Mouse (Mus musculus) hindbrain, postnatal 0 days (tissue): ENCODE results near the gene Fgfr2. TPM values are rescaled to one million over a fixed set of nuclear protein-coding genes. Genes with fewer than 3 reads are reported as not detected.
A peak's percentile ranks its signal among the peaks of the same experiment; 100 is the strongest.

Experiments used
- ATAC-seq: fragments of 200-750 bp; cut with Nextera tagmentation; 2 replicates; pipeline ENCODE4 v1.8.0; 2017; ENCODE audit warnings: mild to moderate bottlenecking, moderate TSS enrichment, moderate library complexity
- DNase-seq: peaks from one replicate; pipeline ENCODE4 v3.0.0-alpha.2; 2015; ENCODE audit warnings: low spot score
- H3K27ac ChIP-seq: fragments of 300-500 bp; sonication (generic); 2 replicates; pipeline ENCODE4 v1.5.1; 2014; ENCODE audit warnings: mild to moderate bottlenecking
- H3K27me3 ChIP-seq: fragments of 300-500 bp; sonication (generic); 2 replicates; pipeline ENCODE4 v1.6.1; 2014; ENCODE audit warnings: low read length, mixed read lengths; ENCODE audit not compliant: insufficient read depth
- H3K36me3 ChIP-seq: fragments of 300-500 bp; sonication (generic); 2 replicates; pipeline ENCODE4 v1.6.1; 2014; ENCODE audit warnings: low read length, mixed read lengths; ENCODE audit not compliant: insufficient read depth
- H3K4me1 ChIP-seq: fragments of 300-500 bp; sonication (generic); 2 replicates; pipeline ENCODE4 v1.6.1; 2014; ENCODE audit warnings: antibody characterized with exemption, low read length, mixed read lengths; ENCODE audit not compliant: insufficient read depth
- H3K4me2 ChIP-seq: fragments of 300-500 bp; sonication (generic); 2 replicates; pipeline ENCODE4 v1.6.1; 2014; ENCODE audit warnings: low read depth, mild to moderate bottlenecking, low read length, moderate library complexity, mixed read lengths
- H3K4me3 ChIP-seq: fragments of 300-500 bp; sonication (generic); 2 replicates; pipeline ENCODE4 v1.5.1; 2014; ENCODE audit warnings: low read length
- H3K9ac ChIP-seq: fragments of 300-500 bp; sonication (generic); replicated peaks from 2 replicates; pipeline ENCODE4 v1.6.1; 2014; ENCODE audit warnings: mild to moderate bottlenecking, low read length, moderate library complexity, mixed read lengths
- H3K9me3 ChIP-seq: fragments of 300-500 bp; sonication (generic); 2 replicates; pipeline ENCODE4 v1.6.1; 2016; ENCODE audit warnings: low read length, mixed read lengths
- CTCF ChIP-seq: IDR thresholded peaks from 2 replicates; pipeline ENCODE4 v1.5.1; 2016; ENCODE audit warnings: antibody characterized with exemption, control low read depth, low read depth
- whole genome bisulfite sequencing: fragments of 180-500 bp; shearing (Covaris S2); extraction: QIAGEN DNeasy Blood & Tissue Kit; methylation state at CpG from one replicate; pipeline ENCODE4 v1.1.7; 2014; 5-methylcytosine and 5-hydroxymethylcytosine counted together
- polyA plus RNA-seq: library from polyadenylated mRNA; unstranded; fragments of >200 nt; fragmentation: Nextera tagmentation; extraction: Ambion mirVana; gene quantifications from 2 replicates; pipeline ENCODE4 v1.2.1, GENCODE M21; 2015
- total RNA-seq: library from RNA; depleted of rRNA; stranded (reverse); fragments of >200 nt; gene quantifications from 2 replicates; pipeline ENCODE4 v1.2.3, GENCODE M21; 2014

Fgfr2 gene
- total and polyA plus RNA-seq, 2 experiments from 2014 or later = 17.3 to 49.0 TPM

DNA sequence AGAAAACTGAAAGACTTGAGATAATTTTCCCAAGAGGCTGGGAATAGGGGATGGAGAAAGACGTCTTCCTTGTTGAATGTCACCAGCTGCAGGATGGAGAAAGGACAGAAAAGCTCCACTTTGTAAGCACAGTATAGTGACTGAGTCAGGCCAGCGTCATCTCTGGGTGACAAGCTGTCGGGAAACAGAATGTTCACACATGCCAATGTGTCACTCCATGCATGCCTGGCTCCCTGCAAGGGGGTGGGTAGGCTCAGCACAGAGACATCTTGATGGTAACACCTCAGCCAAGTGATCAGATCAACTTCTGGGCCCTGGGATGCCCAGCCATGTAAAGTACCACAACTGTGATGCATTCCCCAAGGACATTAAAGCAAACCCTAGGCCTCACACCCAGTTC is 942.1 kb downstream of the Fgfr2 start:
- DNase-seq = no peak
- Histone ChIP-seq H3K9me3 (no peaks in the 10 kb centered on the region), H3K27ac (no peak overlapping the region), H3K4me3 (no peak overlapping the region), H3K4me1 (peaks cover 6% of the 10 kb centered on the region), H3K9ac (no peak overlapping the region), H3K4me2 (no peak overlapping the region), H3K36me3 (no peaks in the 10 kb centered on the region), H3K27me3 (no peaks in the 10 kb centered on the region)
- TF ChIP-seq CTCF = no peak
- ATAC-seq = no peak
- 76% methylated on average over 3 of the region's 3 CpGs for WGBS

DNA sequence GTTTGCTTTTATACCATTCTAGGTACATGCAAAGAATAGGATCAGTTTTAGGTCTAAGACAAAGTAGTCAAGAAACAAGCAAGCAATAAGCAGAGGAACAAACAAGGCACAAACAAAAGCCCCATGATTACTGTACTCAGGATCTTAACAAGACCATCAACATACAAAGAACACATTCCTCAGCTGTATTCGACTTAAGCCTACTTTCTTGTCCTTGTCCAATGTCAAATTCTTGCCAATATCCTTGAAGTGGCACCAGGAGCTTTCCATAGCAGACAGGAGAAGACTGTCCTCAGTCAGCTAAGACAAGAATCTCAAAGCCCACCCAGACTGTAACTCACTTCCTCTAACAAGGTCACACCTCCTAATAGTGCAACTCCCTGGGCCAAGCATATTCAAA is 944.1 kb downstream of the Fgfr2 start:
- Histone ChIP-seq H3K4me2 (no peak overlapping the region), H3K9me3 (no peaks in the 10 kb centered on the region), H3K36me3 (no peaks in the 10 kb centered on the region), H3K27me3 (no peaks in the 10 kb centered on the region), H3K4me3 (no peak overlapping the region), H3K9ac (no peak overlapping the region), H3K27ac (no peak overlapping the region), H3K4me1 (peaks cover 4% of the 10 kb centered on the region)
- no peak for DNase-seq
- TF ChIP-seq CTCF = no peak
- no peak for ATAC-seq
- 51% methylated on average over 1 of the region's 1 CpGs for WGBS

GRCm38 (mm10) chr7:132174787-132175186 is 948.4 kb downstream of the Fgfr2 start:
- no peak for ATAC-seq
- no peak overlapping the region for H3K27ac ChIP-seq
- no peak overlapping the region for H3K4me2 ChIP-seq
- no peaks in the 10 kb centered on the region for H3K9me3 ChIP-seq
- H3K4me3 ChIP-seq = no peak overlapping the region
- no peaks in the 10 kb centered on the region for H3K27me3 ChIP-seq
- 76% methylated on average over 5 of the region's 5 CpGs for WGBS
- no peak for TF ChIP-seq CTCF
- no peaks in the 10 kb centered on the region for H3K36me3 ChIP-seq
- no peak for DNase-seq
- no peak overlapping the region for H3K9ac ChIP-seq
- no peaks in the 10 kb centered on the region for H3K4me1 ChIP-seq

- Histone ChIP-seq H3K4me2 (no peak overlapping the region), H3K36me3 (no peaks in the 10 kb centered on the region), H3K27me3 (no peaks in the 10 kb centered on the region), H3K4me1 (no peaks in the 10 kb centered on the region), H3K9me3 (no peaks in the 10 kb centered on the region), H3K9ac (no peak overlapping the region), H3K4me3 (no peak overlapping the region), H3K27ac (no peak overlapping the region)
- ATAC-seq = no peak
- WGBS = 68% methylated on average over 2 of the region's 2 CpGs
- TF ChIP-seq CTCF = no peak
- DNase-seq = no peak
Measured at GRCm38 (mm10) chr7:132174296-132174695, 948.9 kb downstream of the Fgfr2 start.

GRCm38 (mm10) chr7:132172220-132172619 is 950.9 kb downstream of the Fgfr2 start:
- Histone ChIP-seq H3K9me3 (no peaks in the 10 kb centered on the region), H3K27ac (peak overlapping the region; percentile 54; the same call in 1 of the 2 replicates), H3K4me1 (no peaks in the 10 kb centered on the region), H3K36me3 (no peaks in the 10 kb centered on the region), H3K9ac (no peak overlapping the region), H3K4me2 (no peak overlapping the region), H3K4me3 (no peak overlapping the region), H3K27me3 (no peaks in the 10 kb centered on the region)
- no peak for TF ChIP-seq CTCF
- DNase-seq (peak; percentile 74), ATAC-seq (0 out of 2 replicates have a peak, but pooled peaks have one; percentile 58)
- 43% methylated on average over 5 of the region's 5 CpGs for WGBS

GRCm38 (mm10) chr7:132171716-132172115 is 951.4 kb downstream of the Fgfr2 start:
- Histone ChIP-seq H3K27me3 (no peaks in the 10 kb centered on the region), H3K36me3 (no peaks in the 10 kb centered on the region), H3K4me2 (no peak overlapping the region), H3K4me3 (no peak overlapping the region), H3K9me3 (no peaks in the 10 kb centered on the region), H3K9ac (no peak overlapping the region), H3K4me1 (no peaks in the 10 kb centered on the region), H3K27ac (no peak overlapping the region; the same call in 1 of the 2 replicates)
- TF ChIP-seq CTCF = no peak
- DNase-seq (no peak), ATAC-seq (no peak)
- 66% methylated on average over 5 of the region's 5 CpGs for WGBS

- Histone ChIP-seq H3K4me2 (no peak overlapping the region), H3K27ac (no peak overlapping the region), H3K9me3 (no peaks in the 10 kb centered on the region), H3K27me3 (no peaks in the 10 kb centered on the region), H3K4me1 (no peaks in the 10 kb centered on the region), H3K9ac (no peak overlapping the region), H3K4me3 (no peak overlapping the region), H3K36me3 (no peaks in the 10 kb centered on the region)
- ATAC-seq (0 out of 2 replicates have a peak, but pooled peaks have one; percentile 28), DNase-seq (peak; percentile 36)
- WGBS = 56% methylated on average over 7 of the region's 7 CpGs
- no peak for TF ChIP-seq CTCF
Measured at GRCm38 (mm10) chr7:132169419-132170169, 953.6 kb downstream of the Fgfr2 start.
